Mouse (Mus musculus): ENCODE measurements around the gene Hist1h2ao. TPM values are rescaled to one million over a fixed set of nuclear protein-coding genes. Genes with fewer than 3 reads are reported as not detected.
"Not testable (repeated sequence)": the region's sequence is repeated elsewhere in the genome, so short reads cannot be mapped to it uniquely, and the experiment has no call there.

Hist1h2ao gene
- polyA plus RNA-seq, 1 experiment from 2014 or later, result 2.8 TPM

GRCm38 (mm10) chr13:21795584-21795983, 14.7 kb upstream of the Hist1h2ao start:
- DNase-seq (ENCODE audit: low spot score) (no peak), ATAC-seq (replicated peaks; ENCODE audit: insufficient number of reproducible peaks, low FRiP score, low TSS enrichment, low read depth) (no peak)
- H3K4me2 ChIP-seq (ENCODE audit: low read depth, low read length), result no peak overlapping the region
- no peak overlapping the region for H3K4me3 ChIP-seq (ENCODE audit: low read depth, low read length)
- H3K9ac ChIP-seq (replicated peaks; ENCODE audit: low read length), result no peak overlapping the region
- WGBS, result 94% methylated on average over 7 of the region's 7 CpGs
- H3K36me3 ChIP-seq (replicated peaks; ENCODE audit: control insufficient read depth, insufficient read depth, low read depth, low read length), result no peaks in the 10 kb centered on the region
- H3K27ac ChIP-seq (replicated peaks; ENCODE audit: low read depth, low read length), result no peak overlapping the region
- H3K4me1 ChIP-seq (ENCODE audit: control insufficient read depth, insufficient read depth, low read length), result no peaks in the 10 kb centered on the region
- H3K9me3 ChIP-seq (replicated peaks; ENCODE audit: control insufficient read depth, low read length), result no peaks in the 10 kb centered on the region
- no peaks in the 10 kb centered on the region for H3K27me3 ChIP-seq (ENCODE audit: control insufficient read depth, insufficient read depth, low read length)

DNA sequence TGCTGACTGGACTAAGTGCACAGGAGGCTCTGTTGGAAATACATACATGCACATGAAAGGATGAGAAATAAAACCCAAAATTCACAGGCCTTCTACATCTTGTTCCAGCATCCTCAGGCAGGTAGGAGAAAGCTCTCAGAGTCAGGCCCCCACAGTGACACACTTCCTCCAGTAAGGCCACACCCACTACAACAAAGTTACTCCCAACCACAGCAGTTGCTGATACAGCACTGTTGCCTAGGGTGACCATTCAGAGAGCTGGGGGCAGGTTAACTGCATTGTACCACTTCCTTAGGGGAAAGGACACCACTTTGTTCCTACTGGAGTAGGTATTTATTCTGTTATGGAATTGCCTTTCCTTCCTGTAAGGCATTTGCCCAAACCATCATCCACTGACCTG, 13.1 kb upstream of the Hist1h2ao start:
- H3K4me3 ChIP-seq (ENCODE audit: low read depth, low read length); DNase-seq (ENCODE audit: low spot score); H3K9ac ChIP-seq (replicated peaks; ENCODE audit: low read length); H3K4me2 ChIP-seq (ENCODE audit: low read depth, low read length); H3K36me3 ChIP-seq (replicated peaks; ENCODE audit: control insufficient read depth, insufficient read depth, low read depth, low read length); H3K27me3 ChIP-seq (ENCODE audit: control insufficient read depth, insufficient read depth, low read length); H3K4me1 ChIP-seq (ENCODE audit: control insufficient read depth, insufficient read depth, low read length); ATAC-seq (replicated peaks; ENCODE audit: insufficient number of reproducible peaks, low FRiP score, low TSS enrichment, low read depth); H3K27ac ChIP-seq (replicated peaks; ENCODE audit: low read depth, low read length); H3K9me3 ChIP-seq (replicated peaks; ENCODE audit: control insufficient read depth, low read length): not testable (repeated sequence)

- not testable (repeated sequence) for H3K27me3 ChIP-seq (ENCODE audit: control insufficient read depth, insufficient read depth, low read length); H3K4me1 ChIP-seq (ENCODE audit: control insufficient read depth, insufficient read depth, low read length); H3K4me3 ChIP-seq (ENCODE audit: low read depth, low read length); H3K36me3 ChIP-seq (replicated peaks; ENCODE audit: control insufficient read depth, insufficient read depth, low read depth, low read length); H3K9me3 ChIP-seq (replicated peaks; ENCODE audit: control insufficient read depth, low read length); DNase-seq (ENCODE audit: low spot score); H3K9ac ChIP-seq (replicated peaks; ENCODE audit: low read length); H3K4me2 ChIP-seq (ENCODE audit: low read depth, low read length); H3K27ac ChIP-seq (replicated peaks; ENCODE audit: low read depth, low read length)
- no CpG with 5 or more reads among the region's 4 CpGs for WGBS
- peak; percentile 69 for ATAC-seq (replicated peaks; ENCODE audit: insufficient number of reproducible peaks, low FRiP score, low TSS enrichment, low read depth)
Observed at GRCm38 (mm10) chr13:21803058-21803457, 7.2 kb upstream of the Hist1h2ao start.

GRCm38 (mm10) chr13:21811074-21811473, 809 bp downstream of the Hist1h2ao start:
- WGBS, result no CpG with 5 or more reads among the region's 8 CpGs
- not testable (repeated sequence) for H3K36me3 ChIP-seq (replicated peaks; ENCODE audit: control insufficient read depth, insufficient read depth, low read depth, low read length); DNase-seq (ENCODE audit: low spot score); H3K4me1 ChIP-seq (ENCODE audit: control insufficient read depth, insufficient read depth, low read length); H3K9me3 ChIP-seq (replicated peaks; ENCODE audit: control insufficient read depth, low read length); H3K27ac ChIP-seq (replicated peaks; ENCODE audit: low read depth, low read length); H3K9ac ChIP-seq (replicated peaks; ENCODE audit: low read length); H3K27me3 ChIP-seq (ENCODE audit: control insufficient read depth, insufficient read depth, low read length); H3K4me2 ChIP-seq (ENCODE audit: low read depth, low read length); H3K4me3 ChIP-seq (ENCODE audit: low read depth, low read length)
- peak; percentile 21; the same call in 1 of the 2 replicates for ATAC-seq (replicated peaks; ENCODE audit: insufficient number of reproducible peaks, low FRiP score, low TSS enrichment, low read depth)

- H3K36me3 ChIP-seq (replicated peaks; ENCODE audit: control insufficient read depth, insufficient read depth, low read depth, low read length); H3K9ac ChIP-seq (replicated peaks; ENCODE audit: low read length); H3K4me1 ChIP-seq (ENCODE audit: control insufficient read depth, insufficient read depth, low read length); H3K27me3 ChIP-seq (ENCODE audit: control insufficient read depth, insufficient read depth, low read length); DNase-seq (ENCODE audit: low spot score); H3K4me2 ChIP-seq (ENCODE audit: low read depth, low read length); H3K9me3 ChIP-seq (replicated peaks; ENCODE audit: control insufficient read depth, low read length): not testable (repeated sequence)
- Histone ChIP-seq H3K27ac (replicated peaks; ENCODE audit: low read depth, low read length) (peak within 1 kb of the TSS; percentile 56; the same call in 1 of the 2 replicates), H3K4me3 (ENCODE audit: low read depth, low read length) (0 out of 2 replicates have a peak within 1 kb of the TSS, but pooled peaks have one; percentile 10)
- no CpG with 5 or more reads among the region's 24 CpGs for WGBS
- peak; percentile 35; the same call in 1 of the 2 replicates for ATAC-seq (replicated peaks; ENCODE audit: insufficient number of reproducible peaks, low FRiP score, low TSS enrichment, low read depth)
Observed at GRCm38 (mm10) chr13:21811539-21811938, 1.3 kb downstream of the Hist1h2ao start, which contains the start of gene Hist1h4m. Gene Hist1h4m (plus strand): TSS chr13:21811746.

- H3K4me1 ChIP-seq (ENCODE audit: control insufficient read depth, insufficient read depth, low read length); H3K9me3 ChIP-seq (replicated peaks; ENCODE audit: control insufficient read depth, low read length); H3K9ac ChIP-seq (replicated peaks; ENCODE audit: low read length); H3K36me3 ChIP-seq (replicated peaks; ENCODE audit: control insufficient read depth, insufficient read depth, low read depth, low read length); DNase-seq (ENCODE audit: low spot score); H3K27me3 ChIP-seq (ENCODE audit: control insufficient read depth, insufficient read depth, low read length); H3K4me2 ChIP-seq (ENCODE audit: low read depth, low read length): not testable (repeated sequence)
- peak overlapping the region; percentile 56; the same call in 1 of the 2 replicates for H3K27ac ChIP-seq (replicated peaks; ENCODE audit: low read depth, low read length)
- 0 out of 2 replicates have a peak overlapping the region, but pooled peaks have one; percentile 10 for H3K4me3 ChIP-seq (ENCODE audit: low read depth, low read length)
- peak; percentile 66 for ATAC-seq (replicated peaks; ENCODE audit: insufficient number of reproducible peaks, low FRiP score, low TSS enrichment, low read depth)
- WGBS, result 0% methylated on average over 12 of the region's 14 CpGs
Observed at GRCm38 (mm10) chr13:21812092-21812491, 1.8 kb downstream of the Hist1h2ao start.

GRCm38 (mm10) chr13:21820082-21820890, 10.0 kb downstream of the Hist1h2ao start:
- DNase-seq (ENCODE audit: low spot score); H3K4me3 ChIP-seq (ENCODE audit: low read depth, low read length); H3K4me1 ChIP-seq (ENCODE audit: control insufficient read depth, insufficient read depth, low read length); H3K9me3 ChIP-seq (replicated peaks; ENCODE audit: control insufficient read depth, low read length); ATAC-seq (replicated peaks; ENCODE audit: insufficient number of reproducible peaks, low FRiP score, low TSS enrichment, low read depth); H3K9ac ChIP-seq (replicated peaks; ENCODE audit: low read length); H3K4me2 ChIP-seq (ENCODE audit: low read depth, low read length); H3K27me3 ChIP-seq (ENCODE audit: control insufficient read depth, insufficient read depth, low read length); H3K36me3 ChIP-seq (replicated peaks; ENCODE audit: control insufficient read depth, insufficient read depth, low read depth, low read length); H3K27ac ChIP-seq (replicated peaks; ENCODE audit: low read depth, low read length): not testable (repeated sequence)
- WGBS, result 81% methylated on average over 6 of the region's 16 CpGs

DNA sequence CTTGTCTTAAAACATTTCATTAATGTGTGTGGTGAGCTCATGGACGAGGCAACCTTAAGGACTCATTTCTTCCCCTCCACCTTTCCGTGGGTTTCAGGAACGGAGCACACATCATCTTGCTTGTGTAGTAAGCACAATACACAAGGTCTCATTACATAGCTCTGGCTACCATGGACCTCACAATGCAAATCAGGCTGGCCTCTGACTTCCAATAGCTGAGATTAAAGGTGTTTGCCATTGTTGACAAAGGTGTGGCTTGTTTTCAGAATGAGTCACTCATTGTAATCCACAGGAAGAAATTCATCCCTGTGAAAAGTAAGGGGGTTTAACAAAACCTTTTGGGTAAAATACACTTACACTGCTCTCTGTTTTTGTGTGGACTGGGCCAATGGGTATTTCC, 18.2 kb downstream of the Hist1h2ao start:
- no peak overlapping the region for H3K4me3 ChIP-seq (ENCODE audit: low read depth, low read length)
- no peaks in the 10 kb centered on the region for H3K4me1 ChIP-seq (ENCODE audit: control insufficient read depth, insufficient read depth, low read length)
- no peak overlapping the region for H3K27ac ChIP-seq (replicated peaks; ENCODE audit: low read depth, low read length)
- no peak for ATAC-seq (replicated peaks; ENCODE audit: insufficient number of reproducible peaks, low FRiP score, low TSS enrichment, low read depth)
- no peaks in the 10 kb centered on the region for H3K36me3 ChIP-seq (replicated peaks; ENCODE audit: control insufficient read depth, insufficient read depth, low read depth, low read length)
- WGBS, result 85% methylated on average over 3 of the region's 3 CpGs
- no peak overlapping the region for H3K9ac ChIP-seq (replicated peaks; ENCODE audit: low read length)
- no peaks in the 10 kb centered on the region for H3K9me3 ChIP-seq (replicated peaks; ENCODE audit: control insufficient read depth, low read length)
- no peak overlapping the region for H3K4me2 ChIP-seq (ENCODE audit: low read depth, low read length)
- H3K27me3 ChIP-seq (ENCODE audit: control insufficient read depth, insufficient read depth, low read length), result no peaks in the 10 kb centered on the region
- no peak for DNase-seq (ENCODE audit: low spot score)

All from embryonic facial prominence, embryonic 11.5 days (tissue).